Comparison of ENCODE assay signal across 8 mouse cellular contexts in the genomic region with DNA sequence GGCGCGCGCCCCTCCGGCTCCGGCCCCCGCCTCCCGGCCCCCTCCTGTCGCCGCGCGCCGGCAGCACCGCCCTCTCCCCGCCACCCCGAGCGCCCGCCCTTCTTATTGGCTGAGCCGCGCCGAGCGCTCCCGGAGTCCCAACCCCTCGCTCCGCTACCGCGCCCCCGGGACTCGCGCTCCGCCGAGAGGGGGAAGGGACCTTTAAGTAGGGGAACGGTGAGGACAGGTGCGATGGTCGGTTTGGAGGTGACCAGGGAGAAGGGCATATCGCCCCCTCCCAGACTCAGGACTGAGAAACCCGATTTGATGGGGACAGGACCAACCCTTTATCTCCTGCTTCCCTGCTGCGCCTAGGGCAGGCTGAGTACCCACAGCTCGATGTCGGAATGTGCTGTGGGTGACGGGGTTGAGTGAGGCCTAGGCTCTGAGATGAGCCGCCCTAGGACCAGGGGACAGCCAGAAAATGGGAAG. TPM values are rescaled to one million over a fixed set of nuclear protein-coding genes. Genes with fewer than 3 reads are reported as not detected.
A peak's percentile ranks its signal among the peaks of the same experiment; 100 is the strongest.
DNase-seq lines count a peak whose midpoint lies in the region; ATAC-seq and TF ChIP-seq lines count a peak whose summit lies in the region.

No protein-coding gene starts in this region.

- no peak for TF ChIP-seq CTCF in brain, embryonic 14.5 days (IDR thresholded peaks at IDR 0.05; ENCODE audit: borderline replicate concordance, extremely low read depth, insufficient read depth, insufficient read length)

- peak; percentile 35; the same call in 1 of the 2 replicates for TF ChIP-seq POLR2A in brain, embryonic 14.5 days (IDR thresholded peaks at IDR 0.05; ENCODE audit: borderline replicate concordance, extremely low read depth, insufficient read depth, insufficient read length, poor library complexity, severe bottlenecking)

- peak overlapping the region; percentile 18 for H3K9ac ChIP-seq in forebrain, embryonic 11.5 days (ENCODE audit: low read length)
- peak overlapping the region; percentile 99 for H3K9ac ChIP-seq in heart, embryonic 14.5 days (ENCODE audit: low read length)
- H3K9ac ChIP-seq in liver, embryonic 11.5 days (ENCODE audit: low read depth, low read length), result no peak overlapping the region
- H3K9ac ChIP-seq in neural tube, embryonic 13.5 days, result peak overlapping the region; percentile 91

- H3K4me1 ChIP-seq in forebrain, embryonic 11.5 days (replicated peaks; ENCODE audit: control insufficient read depth, insufficient read depth, low read length), result peaks cover 24% of the 10 kb centered on the region
- peaks cover 38 to 50% of the 10 kb centered on the region in 2 experiments for H3K4me1 ChIP-seq in heart, embryonic 14.5 days (ENCODE audit: control insufficient read depth in 2 of 2, insufficient read depth in 2 of 2, low read length in 2 of 2)
- H3K4me1 ChIP-seq in liver, embryonic 11.5 days (replicated peaks; ENCODE audit: control insufficient read depth, insufficient read depth, low read length), result peaks cover 34% of the 10 kb centered on the region
- peaks cover 72% of the 10 kb centered on the region for H3K4me1 ChIP-seq in neural tube, embryonic 13.5 days (replicated peaks)

- peak; percentile 97 for DNase-seq in brain, embryonic 14.5 days (ENCODE audit: low read depth)
- DNase-seq in forebrain, embryonic 11.5 days (ENCODE audit: low spot score), result peak; percentile 96
- peak; percentile 85 for DNase-seq in kidney, postnatal 14 days
- peak; percentile 83 for DNase-seq in liver, embryonic 11.5 days (ENCODE audit: low spot score)
- peak; percentile 95 for DNase-seq in thymus, postnatal 14 days

- H3K4me3 ChIP-seq in forebrain, embryonic 11.5 days (ENCODE audit: low read depth, low read length), result peak overlapping the region; percentile 68
- peak overlapping the region; percentile 79 to 86 for H3K4me3 ChIP-seq in heart, embryonic 14.5 days (ENCODE audit: control insufficient read depth in 1 of 2, insufficient read depth in 1 of 2, low read depth in 1 of 2, low read length in 2 of 2)
- peak overlapping the region; percentile 63 for H3K4me3 ChIP-seq in liver, embryonic 11.5 days (ENCODE audit: low read depth, low read length)
- H3K4me3 ChIP-seq in neural tube, embryonic 13.5 days, result peak overlapping the region; percentile 75

- peak overlapping the region; percentile 93 for H3K27ac ChIP-seq in forebrain, embryonic 11.5 days (ENCODE audit: low read depth, low read length)
- H3K27ac ChIP-seq in heart, embryonic 14.5 days (replicated peaks in 1 of 2; ENCODE audit: control insufficient read depth in 1 of 2, insufficient read depth in 1 of 2, low read depth in 2 of 2, low read length in 2 of 2), result peak overlapping the region; percentile 96 to 99
- H3K27ac ChIP-seq in liver, embryonic 11.5 days (ENCODE audit: low read depth, low read length), result peak overlapping the region; percentile 49; the same call in 1 of the 2 replicates
- peak overlapping the region; percentile 99 for H3K27ac ChIP-seq in neural tube, embryonic 13.5 days (replicated peaks)

- peaks cover 25% of the 10 kb centered on the region for H3K27me3 ChIP-seq in forebrain, embryonic 11.5 days (ENCODE audit: control insufficient read depth, insufficient read depth, low read length)
- no peaks in the 10 kb centered on the region for H3K27me3 ChIP-seq in heart, embryonic 14.5 days (ENCODE audit: control insufficient read depth, insufficient read depth, low read length)
- peaks cover 78% of the 10 kb centered on the region for H3K27me3 ChIP-seq in liver, embryonic 11.5 days (replicated peaks; ENCODE audit: control insufficient read depth, insufficient read depth, low read length)
- peaks cover 17% of the 10 kb centered on the region for H3K27me3 ChIP-seq in neural tube, embryonic 13.5 days

- WGBS in forebrain, embryonic 11.5 days, result under 1% methylated on average over 36 of the region's 41 CpGs
- 1% methylated on average over 35 of the region's 41 CpGs for WGBS in heart, embryonic 14.5 days
- under 1% methylated on average over 41 of the region's 41 CpGs for WGBS in liver, embryonic 11.5 days
- 0% methylated on average over 41 of the region's 41 CpGs for WGBS in neural tube, embryonic 13.5 days

- H3K9me3 ChIP-seq in forebrain, embryonic 11.5 days (ENCODE audit: control insufficient read depth, low read length), result no peaks in the 10 kb centered on the region
- H3K9me3 ChIP-seq in heart, embryonic 14.5 days (ENCODE audit: control insufficient read depth, low read length), result no peaks in the 10 kb centered on the region
- no peaks in the 10 kb centered on the region for H3K9me3 ChIP-seq in liver, embryonic 11.5 days (ENCODE audit: control insufficient read depth, low read length)
- no peaks in the 10 kb centered on the region for H3K9me3 ChIP-seq in neural tube, embryonic 13.5 days

- ATAC-seq in CD4-positive, CD25-positive, alpha-beta regulatory T cell, adult 4 months, result peak; percentile 51
- peak; percentile 83 for ATAC-seq in forebrain, embryonic 11.5 days (replicated peaks; ENCODE audit: low FRiP score)
- ATAC-seq in heart, embryonic 14.5 days (ENCODE audit: insufficient number of reproducible peaks, insufficient read depth, low FRiP score, low read depth), result peak; percentile 75
- ATAC-seq in liver, embryonic 11.5 days (replicated peaks; ENCODE audit: low FRiP score), result peak; percentile 70
- ATAC-seq in neural tube, embryonic 13.5 days (ENCODE audit: low read depth), result peak; percentile 85

- H3K4me2 ChIP-seq in forebrain, embryonic 11.5 days (ENCODE audit: low read depth, low read length, severe bottlenecking), result peak overlapping the region; percentile 98
- peak overlapping the region; percentile 94 for H3K4me2 ChIP-seq in heart, embryonic 14.5 days (ENCODE audit: low read length)
- peak overlapping the region; percentile 88 for H3K4me2 ChIP-seq in liver, embryonic 11.5 days
- peak overlapping the region; percentile 98 for H3K4me2 ChIP-seq in neural tube, embryonic 13.5 days

- no peaks in the 10 kb centered on the region for H3K36me3 ChIP-seq in forebrain, embryonic 11.5 days (ENCODE audit: control insufficient read depth, insufficient read depth, low read length)
- H3K36me3 ChIP-seq in heart, embryonic 14.5 days (ENCODE audit: control insufficient read depth, insufficient read depth, low read length), result peaks cover 14% of the 10 kb centered on the region
- no peaks in the 10 kb centered on the region for H3K36me3 ChIP-seq in liver, embryonic 11.5 days (ENCODE audit: control insufficient read depth, insufficient read depth, low read length)
- H3K36me3 ChIP-seq in neural tube, embryonic 13.5 days, result no peaks in the 10 kb centered on the region

RNA-seq across cellular contexts. Expression of a gene that starts 0.3 kb away (rescaled TPM):
- 1 to 10 TPM in 1 of 2 experiments, under 1 TPM in 1; 0.30 to 1.2 TPM for polyA plus RNA-seq in CD4-positive, CD25-positive, alpha-beta regulatory T cell, adult 4 months (2017; shearing (Covaris generic))
- polyA plus RNA-seq in brain, embryonic 14.5 days (2012; rRNA removed), result 58.9 and 61.1 TPM in 2 replicates
- 9.1 and 10.9 TPM in 2 replicates for polyA plus RNA-seq in forebrain, embryonic 11.5 days (2014; fragmentation: Nextera tagmentation; extraction: Ambion mirVana)
- 23.5 and 32.9 TPM in 2 replicates for polyA plus RNA-seq in heart, embryonic 14.5 days (2014; fragmentation: Nextera tagmentation; extraction: Ambion mirVana)
- polyA plus RNA-seq in liver, embryonic 11.5 days (2014; fragmentation: Nextera tagmentation; extraction: Ambion mirVana), result 2.5 and 3.8 TPM in 2 replicates
- 13.5 and 15.5 TPM in 2 replicates for polyA plus RNA-seq in neural tube, embryonic 13.5 days (2015; fragmentation: Nextera tagmentation; extraction: Ambion mirVana)

RNA-seq across cellular contexts. Expression of a gene that starts 12.9 kb away (rescaled TPM):
- polyA plus RNA-seq in CD4-positive, CD25-positive, alpha-beta regulatory T cell, adult 4 months (2017; shearing (Covaris generic)), result under 1 TPM; 0.08 to 0.14 TPM
- polyA plus RNA-seq in brain, embryonic 14.5 days (2012; rRNA removed), result 9.6 and 11.1 TPM in 2 replicates
- 6.6 and 7.4 TPM in 2 replicates for polyA plus RNA-seq in forebrain, embryonic 11.5 days (2014; fragmentation: Nextera tagmentation; extraction: Ambion mirVana)
- polyA plus RNA-seq in heart, embryonic 14.5 days (2014; fragmentation: Nextera tagmentation; extraction: Ambion mirVana), result 27.7 and 28.2 TPM in 2 replicates
- 6.4 and 7.2 TPM in 2 replicates for polyA plus RNA-seq in liver, embryonic 11.5 days (2014; fragmentation: Nextera tagmentation; extraction: Ambion mirVana)
- polyA plus RNA-seq in neural tube, embryonic 13.5 days (2015; fragmentation: Nextera tagmentation; extraction: Ambion mirVana), result 9.3 and 9.6 TPM in 2 replicates

RNA-seq across cellular contexts. Expression of a gene that starts 40.2 kb away (rescaled TPM):
- polyA plus RNA-seq in CD4-positive, CD25-positive, alpha-beta regulatory T cell, adult 4 months (2017; shearing (Covaris generic)), result 1 to 10 TPM; 2.2 to 3.2 TPM
- 1.5 and 1.7 TPM in 2 replicates for polyA plus RNA-seq in brain, embryonic 14.5 days (2012; rRNA removed)
- 0.21 and 0.44 TPM in 2 replicates for polyA plus RNA-seq in forebrain, embryonic 11.5 days (2014; fragmentation: Nextera tagmentation; extraction: Ambion mirVana)
- polyA plus RNA-seq in heart, embryonic 14.5 days (2014; fragmentation: Nextera tagmentation; extraction: Ambion mirVana), result 1.0 and 1.5 TPM in 2 replicates
- polyA plus RNA-seq in liver, embryonic 11.5 days (2014; fragmentation: Nextera tagmentation; extraction: Ambion mirVana), result 0.75 and 1.0 TPM in 2 replicates
- 1.1 TPM in 2 replicates for polyA plus RNA-seq in neural tube, embryonic 13.5 days (2015; fragmentation: Nextera tagmentation; extraction: Ambion mirVana)

RNA-seq across cellular contexts. Expression of a gene that starts 41.7 kb away (rescaled TPM):
- 10 to 100 TPM; 16.1 to 44.6 TPM for polyA plus RNA-seq in CD4-positive, CD25-positive, alpha-beta regulatory T cell, adult 4 months (2017; shearing (Covaris generic))
- polyA plus RNA-seq in brain, embryonic 14.5 days (2012; rRNA removed), result 51.0 and 64.7 TPM in 2 replicates
- polyA plus RNA-seq in forebrain, embryonic 11.5 days (2014; fragmentation: Nextera tagmentation; extraction: Ambion mirVana), result 45.5 and 57.8 TPM in 2 replicates
- 52.7 and 56.1 TPM in 2 replicates for polyA plus RNA-seq in heart, embryonic 14.5 days (2014; fragmentation: Nextera tagmentation; extraction: Ambion mirVana)
- 54.6 and 55.2 TPM in 2 replicates for polyA plus RNA-seq in liver, embryonic 11.5 days (2014; fragmentation: Nextera tagmentation; extraction: Ambion mirVana)
- polyA plus RNA-seq in neural tube, embryonic 13.5 days (2015; fragmentation: Nextera tagmentation; extraction: Ambion mirVana), result 46.7 and 47.4 TPM in 2 replicates

Comparison
In these comparisons a context has a peak if more than half of its experiments do, and no peak if none do; other contexts are left out.
1. Peak in every context shown above with its lines: DNase-seq, ATAC-seq, H3K4me3 ChIP-seq and H3K27ac ChIP-seq.
2. H3K27ac ChIP-seq: peak in every context shown above with its lines; median percentile 99 in neural tube, embryonic 13.5 days; 98 in heart, embryonic 14.5 days; 93 in forebrain, embryonic 11.5 days; 49 in liver, embryonic 11.5 days.